Mouse (Mus musculus): ENCODE data around the gene Usp32. TPM values are rescaled to one million over a fixed set of nuclear protein-coding genes. Genes with fewer than 3 reads are reported as not detected.

The Usp32 gene
- polyA plus RNA-seq, 2 experiments = 14.4 to 25.6 TPM

DNA sequence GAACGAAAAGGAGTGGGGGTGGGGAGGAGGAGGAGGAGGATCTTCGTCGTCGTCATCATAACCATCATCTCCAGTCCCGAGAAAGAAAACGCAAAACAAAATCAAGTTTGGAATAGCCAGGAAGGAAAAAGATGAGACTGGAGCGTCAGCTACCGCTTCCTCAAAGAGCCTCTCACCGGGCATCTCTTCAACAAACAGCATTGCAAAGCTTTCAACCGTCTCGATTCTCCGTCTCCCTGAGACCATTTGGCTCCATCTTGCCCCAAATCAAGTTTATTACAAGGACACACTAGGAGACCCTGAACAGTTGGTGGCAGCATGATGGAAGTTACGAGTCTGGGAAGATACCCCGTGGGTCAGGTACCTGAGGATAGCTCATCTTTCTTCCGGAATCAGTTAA, 182.8 kb downstream of the Usp32 start:
- WGBS (ENCODE audit: insufficient replicate concordance) = 2% methylated on average over 15 of the region's 15 CpGs

DNA sequence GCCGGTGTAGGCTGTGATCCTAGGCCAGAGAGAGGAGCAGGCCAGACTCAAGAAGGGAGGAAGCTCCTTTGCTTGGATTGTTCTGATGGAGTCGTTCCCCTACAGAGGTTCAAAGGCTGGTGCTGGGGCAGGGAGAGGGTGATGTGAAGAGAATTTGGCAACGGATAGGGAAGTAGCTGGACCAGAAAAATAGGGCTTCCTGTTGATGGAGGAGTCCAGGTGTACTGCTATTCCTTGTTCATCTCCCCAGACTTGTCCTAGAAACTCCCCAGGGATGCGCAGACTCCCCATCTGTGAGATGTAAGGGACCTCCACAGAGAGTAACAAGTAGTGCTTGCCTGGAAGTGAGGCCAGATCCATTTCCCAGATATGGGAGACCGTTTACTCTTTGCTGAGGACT, 183.6 kb downstream of the Usp32 start:
- Histone ChIP-seq H3K4me1 (replicated peaks; ENCODE audit: control insufficient read depth in 2 of 2, insufficient read depth in 2 of 2, low read length in 1 of 2) (no peaks in the 10 kb centered on the region), H3K36me3 (replicated peaks; ENCODE audit: control insufficient read depth, insufficient read depth, low read depth) (no peaks in the 10 kb centered on the region), H3K9ac (replicated peaks) (no peak overlapping the region), H3K4me2 (ENCODE audit: low read depth) (no peak overlapping the region), H3K9me3 (ENCODE audit: control insufficient read depth, low read length) (no peaks in the 10 kb centered on the region), H3K4me3 (ENCODE audit: insufficient read depth in 1 of 2, low read depth in 2 of 2, low read length in 2 of 2) (no peak overlapping the region), H3K27me3 (ENCODE audit: control insufficient read depth, insufficient read depth, low read length) (peaks cover 41% of the 10 kb centered on the region), H3K27ac (no peak overlapping the region)
- DNase-seq (ENCODE audit: low read depth in 3 of 3, low spot score in 3 of 3) (no peak), ATAC-seq (ENCODE audit: insufficient read depth) (no peak)
- WGBS (ENCODE audit: insufficient replicate concordance) = 13% methylated on average over 5 of the region's 5 CpGs
- TF ChIP-seq CTCF (IDR thresholded peaks at IDR 0.05; ENCODE audit: low read depth) (no peak), EP300 (IDR thresholded peaks at IDR 0.05; ENCODE audit: low read depth) (no peak)

More for the DNA sequence above, 182.8 kb downstream of the Usp32 start:
- H3K27ac ChIP-seq = no peak overlapping the region
- H3K4me1 ChIP-seq (replicated peaks; ENCODE audit: control insufficient read depth in 2 of 2, insufficient read depth in 2 of 2, low read length in 1 of 2) = no peaks in the 10 kb centered on the region
- H3K36me3 ChIP-seq (replicated peaks; ENCODE audit: control insufficient read depth, insufficient read depth, low read depth) = no peaks in the 10 kb centered on the region
- no peaks in the 10 kb centered on the region for H3K9me3 ChIP-seq (ENCODE audit: control insufficient read depth, low read length)
- peaks cover 41% of the 10 kb centered on the region for H3K27me3 ChIP-seq (ENCODE audit: control insufficient read depth, insufficient read depth, low read length)
- peak overlapping the region; percentile 32; the same call in 1 of the 2 replicates for H3K4me2 ChIP-seq (ENCODE audit: low read depth)
- DNase-seq (ENCODE audit: low read depth in 3 of 3, low spot score in 3 of 3) (no peak), ATAC-seq (ENCODE audit: insufficient read depth) (no peak)
- no peak overlapping the region for H3K4me3 ChIP-seq (ENCODE audit: insufficient read depth in 1 of 2, low read depth in 2 of 2, low read length in 2 of 2)
- TF ChIP-seq EP300 (IDR thresholded peaks at IDR 0.05; ENCODE audit: low read depth) = no peak
- no peak for TF ChIP-seq CTCF (IDR thresholded peaks at IDR 0.05; ENCODE audit: low read depth)
- no peak overlapping the region for H3K9ac ChIP-seq (replicated peaks)

DNA sequence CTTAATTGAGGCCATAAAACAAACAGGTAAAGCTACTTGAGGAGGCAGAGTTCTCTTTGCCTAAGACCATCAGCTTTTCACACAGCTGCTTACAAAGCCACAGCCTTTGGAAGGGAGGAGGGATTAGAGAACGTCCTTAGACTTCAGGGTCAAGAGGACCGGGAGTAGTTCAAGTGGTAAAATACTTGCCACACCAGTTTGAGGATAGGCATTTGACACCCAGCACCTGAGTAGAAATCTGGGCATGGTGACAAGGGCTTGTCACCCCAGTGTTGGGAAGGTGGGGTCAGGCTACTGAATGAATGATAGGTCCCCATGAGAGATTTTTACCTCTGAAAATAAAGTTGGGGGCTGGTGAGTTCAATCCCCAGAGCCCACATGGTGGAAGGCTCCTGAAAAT, 187.3 kb downstream of the Usp32 start:
- peaks cover 17% of the 10 kb centered on the region for H3K27me3 ChIP-seq (ENCODE audit: control insufficient read depth, insufficient read depth, low read length)
- no peak overlapping the region for H3K4me2 ChIP-seq (ENCODE audit: low read depth)
- no peak for TF ChIP-seq EP300 (IDR thresholded peaks at IDR 0.05; ENCODE audit: low read depth)
- no peak for TF ChIP-seq CTCF (IDR thresholded peaks at IDR 0.05; ENCODE audit: low read depth)
- no peaks in the 10 kb centered on the region for H3K36me3 ChIP-seq (replicated peaks; ENCODE audit: control insufficient read depth, insufficient read depth, low read depth)
- DNase-seq (ENCODE audit: low read depth in 3 of 3, low spot score in 3 of 3) (no peak), ATAC-seq (ENCODE audit: insufficient read depth) (no peak)
- 53% methylated on average over 2 of the region's 2 CpGs for WGBS (ENCODE audit: insufficient replicate concordance)
- H3K9me3 ChIP-seq (ENCODE audit: control insufficient read depth, low read length) = no peaks in the 10 kb centered on the region
- H3K27ac ChIP-seq = no peak overlapping the region
- no peak overlapping the region for H3K9ac ChIP-seq (replicated peaks)
- no peak overlapping the region for H3K4me3 ChIP-seq (ENCODE audit: insufficient read depth in 1 of 2, low read depth in 2 of 2, low read length in 2 of 2)
- H3K4me1 ChIP-seq (replicated peaks; ENCODE audit: control insufficient read depth in 2 of 2, insufficient read depth in 2 of 2, low read length in 1 of 2) = peaks cover 0 to 2% of the 10 kb centered on the region in 2 experiments; a peak in 1 of 4 replicates

GRCm38 (mm10) chr11:84948526-84948925, 191.4 kb downstream of the Usp32 start:
- Histone ChIP-seq H3K27me3 (ENCODE audit: control insufficient read depth, insufficient read depth, low read length) (peaks cover 6% of the 10 kb centered on the region; the same call in 1 of the 2 replicates), H3K9ac (replicated peaks) (no peak overlapping the region), H3K4me2 (ENCODE audit: low read depth) (no peak overlapping the region), H3K27ac (no peak overlapping the region), H3K36me3 (replicated peaks; ENCODE audit: control insufficient read depth, insufficient read depth, low read depth) (no peaks in the 10 kb centered on the region), H3K9me3 (ENCODE audit: control insufficient read depth, low read length) (no peaks in the 10 kb centered on the region), H3K4me3 (ENCODE audit: insufficient read depth in 1 of 2, low read depth in 2 of 2, low read length in 2 of 2) (no peak overlapping the region), H3K4me1 (replicated peaks; ENCODE audit: control insufficient read depth in 2 of 2, insufficient read depth in 2 of 2, low read length in 1 of 2) (peaks cover 0 to 2% of the 10 kb centered on the region in 2 experiments; a peak in 1 of 4 replicates)
- DNase-seq (ENCODE audit: low read depth in 3 of 3, low spot score in 3 of 3) (no peak), ATAC-seq (ENCODE audit: insufficient read depth) (no peak)
- TF ChIP-seq EP300 (IDR thresholded peaks at IDR 0.05; ENCODE audit: low read depth) = no peak
- no peak for TF ChIP-seq CTCF (IDR thresholded peaks at IDR 0.05; ENCODE audit: low read depth)
- WGBS (ENCODE audit: insufficient replicate concordance) = 32% methylated on average over 3 of the region's 3 CpGs

DNA sequence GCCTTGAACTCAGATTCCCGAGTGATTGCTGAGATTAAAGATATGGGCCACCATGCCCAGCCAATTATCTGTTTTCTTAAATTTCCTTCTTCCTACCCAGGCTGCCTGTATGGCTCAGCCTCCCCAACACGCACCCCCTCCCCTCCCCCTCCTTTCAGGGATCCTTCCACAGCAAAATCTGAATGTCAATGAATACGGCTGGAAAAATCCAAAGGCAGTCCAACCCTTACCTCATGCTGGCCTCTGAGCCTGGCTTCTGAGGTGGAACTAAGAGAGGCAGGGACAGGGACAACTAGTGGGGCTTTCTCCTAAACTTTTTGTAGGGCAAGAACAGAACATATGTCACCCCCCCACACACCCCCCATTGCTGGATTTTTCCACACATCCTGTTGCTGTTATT, 191.8 kb downstream of the Usp32 start:
- H3K36me3 ChIP-seq (replicated peaks; ENCODE audit: control insufficient read depth, insufficient read depth, low read depth) = no peaks in the 10 kb centered on the region
- H3K4me3 ChIP-seq (ENCODE audit: insufficient read depth in 1 of 2, low read depth in 2 of 2, low read length in 2 of 2) = no peak overlapping the region
- no peak overlapping the region for H3K9ac ChIP-seq (replicated peaks)
- no peak for DNase-seq (ENCODE audit: low read depth in 3 of 3, low spot score in 3 of 3)
- no peak for ATAC-seq (ENCODE audit: insufficient read depth)
- peaks cover 6% of the 10 kb centered on the region for H3K27me3 ChIP-seq (ENCODE audit: control insufficient read depth, insufficient read depth, low read length)
- WGBS (ENCODE audit: insufficient replicate concordance) = 36% methylated on average over 3 of the region's 3 CpGs
- no peak overlapping the region for H3K27ac ChIP-seq
- H3K4me2 ChIP-seq (ENCODE audit: low read depth) = no peak overlapping the region
- TF ChIP-seq EP300 (IDR thresholded peaks at IDR 0.05; ENCODE audit: low read depth) (no peak), CTCF (IDR thresholded peaks at IDR 0.05; ENCODE audit: low read depth) (no peak)
- H3K9me3 ChIP-seq (ENCODE audit: control insufficient read depth, low read length) = no peaks in the 10 kb centered on the region
- H3K4me1 ChIP-seq (replicated peaks; ENCODE audit: control insufficient read depth in 2 of 2, insufficient read depth in 2 of 2, low read length in 1 of 2) = peaks cover 0 to 2% of the 10 kb centered on the region in 2 experiments; a peak in 1 of 4 replicates

Measured in liver, embryonic 14.5 days (tissue).